Mouse (Mus musculus) megakaryocyte, embryonic 14.5 days (primary cell): ENCODE results near the gene Slc6a9.

Source experiments
- FLI1 ChIP-seq: IDR thresholded peaks from 2 replicates; pipeline ENCODE4 v1.6.1; 2012; ENCODE audit warnings: low read length, inconsistent platforms, mixed read lengths
- GATA1 ChIP-seq: IDR thresholded peaks from 3 replicates; pipeline ENCODE4 v1.6.1; 2012; ENCODE audit warnings: mixed read lengths, low read length, inconsistent platforms, borderline replicate concordance

DNA sequence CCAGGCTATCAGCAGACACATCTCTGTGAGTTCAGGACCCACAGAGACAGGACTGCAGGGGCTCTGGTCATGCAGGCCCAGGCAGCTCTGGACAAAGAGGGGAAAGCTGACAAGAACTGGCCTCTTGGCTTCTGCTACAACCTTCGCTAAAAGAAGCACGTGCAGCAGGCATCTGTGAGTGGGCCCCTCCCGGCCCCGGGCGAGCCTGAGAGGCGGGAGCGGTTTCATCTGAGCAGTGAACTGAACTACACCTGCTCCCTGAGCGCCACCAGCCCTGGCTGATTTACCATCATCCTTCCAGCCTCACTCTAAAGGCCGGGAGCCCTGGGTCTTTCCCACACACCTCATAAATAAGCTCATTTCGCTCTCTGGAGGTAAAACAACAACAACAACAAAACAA is 44.0 kb downstream of the Slc6a9 start:
- TF ChIP-seq GATA1 (no peak), FLI1 (no peak)
